Mouse (Mus musculus): Measurements from ENCODE around the gene Zfhx3. TPM values are rescaled to one million over a fixed set of nuclear protein-coding genes. Genes with fewer than 3 reads are reported as not detected.

Gene Zfhx3
- total RNA-seq, 2 experiments from 2014 or later: 0.23 to 1.7 TPM

- no peak for ATAC-seq (replicated peaks; ENCODE audit: low FRiP score, poor library complexity, severe bottlenecking)
Measured at GRCm38 (mm10) chr8:108075176-108075575, 132.7 kb downstream of the Zfhx3 start.

- ATAC-seq (replicated peaks; ENCODE audit: low FRiP score, poor library complexity, severe bottlenecking): no peak
Measured at GRCm38 (mm10) chr8:108078726-108079125, 136.3 kb downstream of the Zfhx3 start.

GRCm38 (mm10) chr8:108086913-108087312, 144.5 kb downstream of the Zfhx3 start:
- ATAC-seq (replicated peaks; ENCODE audit: low FRiP score, poor library complexity, severe bottlenecking): no peak

- no peak for ATAC-seq (replicated peaks; ENCODE audit: low FRiP score, poor library complexity, severe bottlenecking)
Measured at GRCm38 (mm10) chr8:108089632-108090031, 147.2 kb downstream of the Zfhx3 start.

GRCm38 (mm10) chr8:108098598-108098997, 156.2 kb downstream of the Zfhx3 start:
- no peak for ATAC-seq (replicated peaks; ENCODE audit: low FRiP score, poor library complexity, severe bottlenecking)

GRCm38 (mm10) chr8:108101131-108101530, 158.7 kb downstream of the Zfhx3 start:
- ATAC-seq (replicated peaks; ENCODE audit: low FRiP score, poor library complexity, severe bottlenecking): no peak

GRCm38 (mm10) chr8:108101978-108102865, 159.8 kb downstream of the Zfhx3 start:
- no peak for ATAC-seq (replicated peaks; ENCODE audit: low FRiP score, poor library complexity, severe bottlenecking)

- ATAC-seq (replicated peaks; ENCODE audit: low FRiP score, poor library complexity, severe bottlenecking): no peak
Measured at GRCm38 (mm10) chr8:108104471-108105098, 162.1 kb downstream of the Zfhx3 start.

GRCm38 (mm10) chr8:108125053-108125452, 182.6 kb downstream of the Zfhx3 start:
- ATAC-seq (replicated peaks; ENCODE audit: low FRiP score, poor library complexity, severe bottlenecking): no peak

- ATAC-seq (replicated peaks; ENCODE audit: low FRiP score, poor library complexity, severe bottlenecking): no peak
Measured at GRCm38 (mm10) chr8:108125491-108125890, 183.0 kb downstream of the Zfhx3 start.

GRCm38 (mm10) chr8:108146536-108146935, 204.1 kb downstream of the Zfhx3 start:
- no peak for ATAC-seq (replicated peaks; ENCODE audit: low FRiP score, poor library complexity, severe bottlenecking)

- no peak for ATAC-seq (replicated peaks; ENCODE audit: low FRiP score, poor library complexity, severe bottlenecking)
Measured at GRCm38 (mm10) chr8:108148599-108149249, 206.3 kb downstream of the Zfhx3 start.

- ATAC-seq (replicated peaks; ENCODE audit: low FRiP score, poor library complexity, severe bottlenecking): no peak
Measured at GRCm38 (mm10) chr8:108170804-108171203, 228.4 kb downstream of the Zfhx3 start.

- ATAC-seq (replicated peaks; ENCODE audit: low FRiP score, poor library complexity, severe bottlenecking): no peak
Measured at GRCm38 (mm10) chr8:108183296-108183695, 240.9 kb downstream of the Zfhx3 start.

- no peak for ATAC-seq (replicated peaks; ENCODE audit: low FRiP score, poor library complexity, severe bottlenecking)
Measured at GRCm38 (mm10) chr8:108183948-108184347, 241.5 kb downstream of the Zfhx3 start.

- ATAC-seq (replicated peaks; ENCODE audit: low FRiP score, poor library complexity, severe bottlenecking): no peak
Measured at GRCm38 (mm10) chr8:108186289-108186688, 243.8 kb downstream of the Zfhx3 start.

- ATAC-seq (replicated peaks; ENCODE audit: low FRiP score, poor library complexity, severe bottlenecking): no peak
Measured at GRCm38 (mm10) chr8:108188044-108188443, 245.6 kb downstream of the Zfhx3 start.

- ATAC-seq (replicated peaks; ENCODE audit: low FRiP score, poor library complexity, severe bottlenecking): no peak
Measured at GRCm38 (mm10) chr8:108194571-108194970, 252.1 kb downstream of the Zfhx3 start.

- ATAC-seq (replicated peaks; ENCODE audit: low FRiP score, poor library complexity, severe bottlenecking): no peak
Measured at GRCm38 (mm10) chr8:108215026-108215425, 272.6 kb downstream of the Zfhx3 start.

GRCm38 (mm10) chr8:108218171-108218840, 275.9 kb downstream of the Zfhx3 start:
- no peak for ATAC-seq (replicated peaks; ENCODE audit: low FRiP score, poor library complexity, severe bottlenecking)

Data from erythroid progenitor cell, adult 5-6 weeks (primary cell).